Mouse (Mus musculus): ENCODE results near the gene Arid1b.

Gene Arid1b

DNA sequence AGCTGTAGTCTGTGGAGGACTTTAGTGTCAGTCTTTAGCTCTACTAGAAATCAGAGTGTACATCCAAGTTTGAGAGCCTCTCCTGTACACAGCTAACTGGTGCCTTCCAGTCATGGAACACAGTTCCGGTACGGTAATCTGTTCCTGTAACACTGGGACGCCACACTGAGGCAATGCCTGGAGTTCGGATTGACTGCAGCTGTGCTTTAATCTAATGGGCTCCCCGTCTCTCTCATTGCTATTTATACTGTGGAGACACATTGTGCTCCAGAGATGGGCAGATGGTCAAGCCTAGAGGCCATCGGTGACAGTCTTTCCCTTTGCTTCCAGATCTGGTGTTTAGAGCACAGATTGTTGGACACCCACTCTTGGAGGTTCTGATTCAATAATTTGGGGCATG lies 121.8 kb downstream of the Arid1b start:
- DNase-seq (ENCODE audit: low spot score): no peak

- no peak for DNase-seq (ENCODE audit: low spot score)
Observed at GRCm38 (mm10) chr17:5116990-5117389, 122.9 kb downstream of the Arid1b start.

DNA sequence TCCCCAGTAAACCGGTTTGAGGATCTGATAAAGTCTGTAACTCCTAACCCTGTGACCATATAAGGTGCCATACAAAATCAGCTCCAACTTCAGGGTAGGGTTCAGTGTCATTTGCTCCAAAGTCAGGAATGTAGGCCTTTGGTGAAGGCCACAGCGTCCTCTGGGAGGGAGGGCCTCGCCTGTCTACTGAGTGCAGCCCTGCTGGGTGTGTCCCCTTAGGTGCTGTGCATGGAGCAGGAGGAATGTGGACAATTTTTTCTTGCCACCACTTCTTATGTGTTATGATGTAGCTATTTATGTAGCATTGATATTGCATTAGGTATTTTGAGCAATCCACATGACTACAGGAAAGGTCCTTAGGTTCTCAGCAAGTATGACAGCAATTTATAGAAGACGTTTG lies 124.0 kb downstream of the Arid1b start:
- DNase-seq (ENCODE audit: low spot score): no peak

GRCm38 (mm10) chr17:5124643-5125042 lies 130.5 kb downstream of the Arid1b start:
- no peak for DNase-seq (ENCODE audit: low spot score)

DNA sequence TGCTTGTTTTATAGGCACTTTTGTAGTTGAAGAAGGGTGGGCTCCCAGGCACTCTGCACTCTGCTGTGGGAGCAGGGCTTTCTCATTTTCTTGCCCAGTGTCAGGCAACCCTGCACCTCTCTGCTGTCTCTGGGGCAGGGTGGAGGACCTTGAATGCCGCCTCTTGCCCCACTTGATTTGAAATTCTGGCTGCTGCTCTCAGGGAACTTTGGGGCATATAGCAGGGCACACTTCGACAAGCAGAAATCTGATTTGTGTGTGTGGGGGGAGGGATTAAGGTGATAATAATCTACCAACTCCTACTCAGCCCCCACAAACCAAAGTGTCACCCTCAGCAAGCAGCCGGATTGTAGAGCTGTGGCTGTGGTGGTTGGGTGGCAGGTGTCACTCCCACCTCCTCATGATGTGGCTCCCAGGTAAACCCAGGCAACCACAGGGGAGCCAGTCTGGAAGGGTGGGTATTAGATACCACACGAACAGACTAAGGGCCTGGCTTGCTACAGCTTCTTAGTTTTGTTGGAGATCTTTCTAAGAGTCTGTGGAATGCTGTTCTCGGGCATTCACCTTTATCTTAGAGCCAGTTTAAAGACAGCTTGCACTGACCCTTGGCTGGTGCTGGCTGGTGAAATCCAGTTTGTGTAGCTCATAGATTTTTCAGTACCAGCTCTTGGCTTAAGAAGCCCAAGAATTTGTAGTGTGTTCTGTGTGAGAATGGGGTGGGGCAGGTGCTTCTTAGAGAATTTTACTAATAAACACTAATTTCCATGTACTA lies 131.1 kb downstream of the Arid1b start:
- DNase-seq (ENCODE audit: low spot score): no peak

- DNase-seq (ENCODE audit: low spot score): no peak
Observed at GRCm38 (mm10) chr17:5125856-5126806, 132.0 kb downstream of the Arid1b start.

DNA sequence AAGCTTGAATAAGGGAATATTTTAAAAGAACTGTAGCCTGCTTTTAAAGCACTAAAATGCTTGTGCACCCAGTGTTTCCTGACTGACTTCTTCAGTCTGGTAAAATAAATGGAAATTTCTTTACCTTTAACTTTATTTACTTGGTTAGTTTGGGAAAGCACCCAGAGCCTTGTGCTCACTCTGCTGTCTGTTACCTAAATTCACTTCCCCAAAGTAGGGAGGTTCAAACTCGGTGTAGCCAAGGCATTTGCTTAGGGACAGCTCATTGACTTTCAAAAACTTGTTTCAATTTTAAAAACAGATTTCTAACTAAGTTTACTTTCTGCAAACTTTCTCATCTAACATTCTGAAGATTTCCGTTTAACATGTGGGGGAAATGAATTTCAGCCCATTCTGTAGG lies 135.5 kb downstream of the Arid1b start:
- no peak for DNase-seq (ENCODE audit: low spot score)

DNA sequence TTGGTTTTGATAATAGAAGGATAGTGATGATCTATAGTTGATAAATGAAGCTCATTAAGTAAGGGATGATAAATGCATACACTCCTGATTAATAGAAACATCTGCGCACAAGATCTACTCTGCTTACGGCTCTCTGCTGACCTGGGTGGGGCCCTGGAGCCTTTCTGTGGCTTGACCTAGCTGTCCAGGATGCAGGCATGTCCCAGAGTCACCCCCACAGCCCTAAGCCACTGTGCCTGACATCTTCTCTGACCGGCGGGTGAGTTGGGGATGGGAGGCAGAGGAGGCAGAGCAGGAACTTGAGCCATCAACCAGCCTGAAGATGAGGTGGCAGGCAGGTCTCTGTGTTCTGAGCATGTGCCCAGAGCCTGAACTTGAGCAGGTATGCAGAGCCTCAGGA lies 136.0 kb downstream of the Arid1b start:
- no peak for DNase-seq (ENCODE audit: low spot score)

DNA sequence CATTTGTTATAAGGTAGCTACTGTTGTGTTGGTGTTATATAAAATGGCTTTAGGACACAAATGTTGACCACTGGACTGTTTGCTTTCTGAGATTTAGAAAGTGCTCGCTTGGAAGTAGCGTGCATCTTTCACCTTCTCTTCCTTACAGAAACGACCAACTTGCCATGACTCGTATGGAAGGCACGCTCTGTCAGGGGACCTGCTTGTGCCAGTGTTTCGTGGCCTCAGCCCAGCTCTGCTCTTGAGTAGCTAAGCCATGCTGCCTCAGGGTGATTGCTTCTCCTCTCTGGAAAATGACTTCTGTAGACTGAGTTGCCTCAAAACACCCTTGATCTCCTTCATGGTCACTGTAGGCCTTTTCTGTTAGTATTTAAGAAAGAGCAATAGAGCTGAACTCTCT lies 137.6 kb downstream of the Arid1b start:
- no peak for DNase-seq (ENCODE audit: low spot score)

- DNase-seq (ENCODE audit: low spot score): no peak
Observed at GRCm38 (mm10) chr17:5132296-5132986, 138.3 kb downstream of the Arid1b start.

GRCm38 (mm10) chr17:5132987-5133355 lies 138.8 kb downstream of the Arid1b start:
- no peak for DNase-seq (ENCODE audit: low spot score)

- no peak for DNase-seq (ENCODE audit: low spot score)
Observed at GRCm38 (mm10) chr17:5133831-5134230, 139.7 kb downstream of the Arid1b start.

- no peak for DNase-seq (ENCODE audit: low spot score)
Observed at GRCm38 (mm10) chr17:5134271-5134670, 140.1 kb downstream of the Arid1b start.

DNA sequence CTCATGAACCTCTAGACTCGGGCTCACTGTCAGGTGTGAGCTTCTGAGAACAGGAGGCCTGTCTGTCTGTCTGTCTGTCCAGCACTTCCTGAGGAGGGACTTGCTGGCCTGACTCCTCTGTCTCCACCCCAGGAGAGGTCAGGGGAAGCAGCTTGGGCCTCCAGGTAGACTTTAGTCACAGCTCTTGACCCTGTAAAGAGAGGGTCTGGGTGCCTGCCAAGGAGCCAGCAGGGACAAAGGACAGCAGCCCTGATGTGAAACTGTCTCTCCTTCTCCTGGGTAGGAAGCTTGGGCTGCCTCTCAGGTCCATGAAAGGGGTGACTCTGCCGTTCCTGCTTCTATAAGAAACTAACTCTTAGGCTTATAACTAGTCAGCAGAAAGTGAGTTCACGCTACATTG lies 143.8 kb downstream of the Arid1b start:
- DNase-seq (ENCODE audit: low spot score): no peak

GRCm38 (mm10) chr17:5138641-5139205 lies 144.6 kb downstream of the Arid1b start:
- peak; percentile 32 for DNase-seq (ENCODE audit: low spot score)

DNA sequence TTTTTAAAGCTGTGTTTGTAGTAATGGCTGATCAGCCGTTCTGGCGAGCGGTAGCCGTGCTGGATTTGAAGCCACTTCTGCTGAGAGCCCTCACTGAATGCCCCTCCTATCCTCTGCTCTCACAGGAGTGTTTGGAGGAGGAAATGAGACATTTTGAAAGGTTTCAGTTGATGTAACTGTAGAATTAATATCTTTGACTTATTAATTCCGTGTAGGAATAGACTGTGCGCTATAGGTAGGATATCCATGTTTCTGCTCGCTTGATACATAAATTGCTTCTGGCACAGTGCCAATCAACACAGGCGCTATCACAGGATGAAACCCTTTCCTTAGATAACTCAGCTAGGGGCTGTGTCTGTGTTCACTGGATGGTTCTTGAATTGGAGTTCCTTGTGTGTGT lies 145.4 kb downstream of the Arid1b start:
- no peak for DNase-seq (ENCODE audit: low spot score)

DNA sequence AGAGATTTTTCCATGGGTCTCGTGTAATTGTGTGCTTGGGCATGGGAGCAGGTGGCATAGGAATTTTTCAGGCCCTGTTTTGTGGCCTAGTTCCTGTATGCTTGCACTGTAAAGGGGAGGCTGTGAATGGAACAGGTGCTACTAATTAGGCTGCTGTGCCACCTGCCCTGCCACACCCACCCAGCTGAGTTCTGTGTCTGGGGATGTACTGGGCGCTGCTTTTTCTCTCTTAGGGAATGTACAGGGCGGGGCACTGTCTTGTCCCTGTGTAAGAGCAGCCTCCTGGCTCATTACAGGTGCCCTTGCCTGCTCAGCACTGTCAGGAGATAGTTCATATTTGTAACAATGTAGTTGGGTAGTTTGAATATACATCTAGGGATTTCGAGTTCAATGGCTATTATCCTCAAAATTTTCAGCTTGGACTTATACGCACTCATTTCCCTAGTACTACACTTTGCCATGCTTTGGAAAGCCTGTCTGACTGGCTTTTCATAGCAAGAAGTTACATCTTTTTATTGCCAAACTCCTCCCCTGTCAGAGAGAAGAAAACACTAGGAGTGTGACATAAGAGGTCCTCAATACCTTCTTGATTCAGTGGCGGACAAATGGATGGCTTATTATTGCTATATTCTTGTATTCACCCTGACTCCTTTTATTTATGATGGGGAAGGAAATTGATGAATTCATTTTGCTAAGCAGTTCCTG lies 149.8 kb downstream of the Arid1b start:
- DNase-seq (ENCODE audit: low spot score): no peak

- peak; percentile 17 for DNase-seq (ENCODE audit: low spot score)
Observed at GRCm38 (mm10) chr17:5150660-5151063, 156.5 kb downstream of the Arid1b start.

DNA sequence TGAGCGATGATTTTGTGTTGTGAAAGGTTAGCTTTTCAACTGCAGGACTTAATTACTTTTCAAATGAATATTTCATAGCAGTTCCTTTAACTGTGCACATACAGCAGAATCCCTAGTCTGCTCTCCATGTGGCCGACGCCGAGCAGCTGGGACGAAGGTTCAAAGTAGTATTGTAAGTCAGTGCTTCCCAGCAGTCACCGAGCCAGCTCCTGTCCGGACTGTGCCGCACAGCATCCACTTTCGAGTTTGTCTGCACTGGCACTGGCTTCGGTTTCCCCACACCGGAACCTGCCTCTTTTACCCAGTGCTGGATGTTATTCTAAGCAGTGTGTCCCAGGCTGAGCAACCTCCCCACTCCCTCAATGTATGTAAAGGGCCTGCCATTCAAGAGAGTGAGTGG lies 157.7 kb downstream of the Arid1b start:
- DNase-seq (ENCODE audit: low spot score): no peak

DNA sequence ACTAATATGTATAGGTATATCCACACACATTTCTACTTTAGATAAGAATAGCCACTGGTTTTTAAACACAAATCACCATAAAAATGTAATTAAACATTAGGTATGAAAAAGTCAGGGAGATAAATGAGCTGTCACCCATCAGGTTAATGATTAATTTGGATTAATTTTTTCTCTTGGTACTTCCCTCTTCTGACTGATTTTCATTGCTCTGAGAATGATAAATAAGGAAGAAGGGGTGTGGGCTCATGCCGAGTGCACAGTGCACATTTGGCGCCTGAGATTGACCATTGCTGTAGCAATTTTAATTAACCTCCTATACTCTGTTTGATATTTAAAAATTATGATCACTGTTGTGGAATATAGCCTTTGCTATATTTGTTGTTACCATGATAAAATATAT lies 159.3 kb downstream of the Arid1b start:
- no peak for DNase-seq (ENCODE audit: low spot score)

DNA sequence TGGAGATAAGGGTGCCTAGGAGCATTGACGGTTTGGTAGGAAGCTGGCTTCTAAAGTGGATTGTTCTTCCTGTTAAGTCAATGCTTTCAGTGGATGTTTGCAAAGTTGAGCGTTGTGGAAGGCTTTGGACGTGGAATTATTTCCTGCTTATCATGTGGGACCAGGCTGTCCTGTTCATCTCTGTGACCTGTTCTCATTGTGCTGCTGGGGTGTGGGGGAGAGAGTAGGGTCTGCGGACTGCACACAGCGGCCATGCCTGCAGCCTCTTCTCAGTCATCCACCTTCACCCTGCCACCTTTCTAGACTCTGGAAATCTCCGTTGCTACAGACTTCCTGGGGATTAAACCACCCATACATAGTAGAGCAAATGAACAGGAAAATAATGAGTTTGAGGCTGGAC lies 160.2 kb downstream of the Arid1b start:
- no peak for DNase-seq (ENCODE audit: low spot score)

- no peak for DNase-seq (ENCODE audit: low spot score)
Observed at GRCm38 (mm10) chr17:5157609-5158008, 163.5 kb downstream of the Arid1b start.
